Mouse (Mus musculus): ENCODE results near the gene Fbxl16.

The Fbxl16 gene

GRCm38 (mm10) chr17:25828712-25829557, 20.1 kb downstream of the Fbxl16 start, which contains the start of gene Jmjd8:
Gene Jmjd8, plus strand, starts transcription at chr17:25828867.
- peak; percentile 62 to 77 for DNase-seq (ENCODE audit: low spot score in 2 of 2)

GRCm38 (mm10) chr17:25829558-25830017, 20.7 kb downstream of the Fbxl16 start:
- DNase-seq (ENCODE audit: low spot score in 2 of 2) = no peak

- DNase-seq (ENCODE audit: low spot score in 2 of 2) = no peak
These were observed 21.4 kb downstream of the Fbxl16 start for GRCm38 (mm10) chr17:25830200-25830753.

GRCm38 (mm10) chr17:25830806-25831431, 22.0 kb downstream of the Fbxl16 start:
- DNase-seq (ENCODE audit: low spot score in 2 of 2) = no peak

- DNase-seq (ENCODE audit: low spot score in 2 of 2) = no peak
These were observed 22.8 kb downstream of the Fbxl16 start for GRCm38 (mm10) chr17:25831451-25832281.

- peak; percentile 99 for DNase-seq (ENCODE audit: low spot score in 2 of 2)
These were observed 23.8 kb downstream of the Fbxl16 start for GRCm38 (mm10) chr17:25832436-25833290.

GRCm38 (mm10) chr17:25833291-25833663, 24.4 kb downstream of the Fbxl16 start, which contains the start of gene Stub1:
Gene Stub1, minus strand, starts transcription at chr17:25833404.
- peak; percentile 90 to 94 for DNase-seq (ENCODE audit: low spot score in 2 of 2)

- no peak for DNase-seq (ENCODE audit: low spot score in 2 of 2)
These were observed 25.2 kb downstream of the Fbxl16 start for GRCm38 (mm10) chr17:25833961-25834594.

- no peak for DNase-seq (ENCODE audit: low spot score in 2 of 2)
These were observed 25.8 kb downstream of the Fbxl16 start for GRCm38 (mm10) chr17:25834595-25835222.

GRCm38 (mm10) chr17:25835301-25835700, 26.4 kb downstream of the Fbxl16 start:
- no peak for DNase-seq (ENCODE audit: low spot score in 2 of 2)

- no peak for DNase-seq (ENCODE audit: low spot score in 2 of 2)
These were observed 26.9 kb downstream of the Fbxl16 start for GRCm38 (mm10) chr17:25835816-25836215.

- no peak for DNase-seq (ENCODE audit: low spot score in 2 of 2)
These were observed 27.7 kb downstream of the Fbxl16 start for GRCm38 (mm10) chr17:25836397-25837075.

GRCm38 (mm10) chr17:25837076-25837410, 28.2 kb downstream of the Fbxl16 start, which contains the start of gene Rhbdl1:
Gene Rhbdl1, minus strand, starts transcription at chr17:25837295.
- peak in 1 of 2 experiments; percentile 65 for DNase-seq (ENCODE audit: low spot score in 2 of 2)

GRCm38 (mm10) chr17:25837533-25837932, 28.6 kb downstream of the Fbxl16 start:
- DNase-seq (ENCODE audit: low spot score in 2 of 2) = no peak

GRCm38 (mm10) chr17:25838904-25839303, 30.0 kb downstream of the Fbxl16 start:
- DNase-seq (ENCODE audit: low spot score in 2 of 2) = no peak

GRCm38 (mm10) chr17:25839455-25840235, 30.8 kb downstream of the Fbxl16 start:
- DNase-seq (ENCODE audit: low spot score in 2 of 2) = no peak

GRCm38 (mm10) chr17:25840519-25840918, 31.6 kb downstream of the Fbxl16 start:
- DNase-seq (ENCODE audit: low spot score in 2 of 2) = no peak

GRCm38 (mm10) chr17:25841117-25841880, 32.4 kb downstream of the Fbxl16 start, which contains the start of gene Gm20683:
Gene Gm20683, minus strand, starts transcription at chr17:25841763.
- no peak for DNase-seq (ENCODE audit: low spot score in 2 of 2)

Measured in urinary bladder, postnatal 4 days (tissue).